Mouse (Mus musculus) adrenal gland, postnatal 4 days (tissue): ENCODE data around the gene Tdrd7. TPM values are rescaled to one million over a fixed set of nuclear protein-coding genes. Genes with fewer than 3 reads are reported as not detected.

Source experiments
- DNase-seq, 2 experiments: peaks; one replicate each; pipeline ENCODE4 v3.0.0; 2021 to 2022; ENCODE audit warnings: low spot score in 2 of 2, mixed read lengths in 2 of 2
- total RNA-seq, 2 experiments: library from RNA; stranded (reverse); gene quantifications; 2 replicates each; pipeline ENCODE4 v1.2.3; 2021

Gene Tdrd7
- total RNA-seq, 2 experiments from 2014 or later, result 20.9 to 22.5 TPM

DNA sequence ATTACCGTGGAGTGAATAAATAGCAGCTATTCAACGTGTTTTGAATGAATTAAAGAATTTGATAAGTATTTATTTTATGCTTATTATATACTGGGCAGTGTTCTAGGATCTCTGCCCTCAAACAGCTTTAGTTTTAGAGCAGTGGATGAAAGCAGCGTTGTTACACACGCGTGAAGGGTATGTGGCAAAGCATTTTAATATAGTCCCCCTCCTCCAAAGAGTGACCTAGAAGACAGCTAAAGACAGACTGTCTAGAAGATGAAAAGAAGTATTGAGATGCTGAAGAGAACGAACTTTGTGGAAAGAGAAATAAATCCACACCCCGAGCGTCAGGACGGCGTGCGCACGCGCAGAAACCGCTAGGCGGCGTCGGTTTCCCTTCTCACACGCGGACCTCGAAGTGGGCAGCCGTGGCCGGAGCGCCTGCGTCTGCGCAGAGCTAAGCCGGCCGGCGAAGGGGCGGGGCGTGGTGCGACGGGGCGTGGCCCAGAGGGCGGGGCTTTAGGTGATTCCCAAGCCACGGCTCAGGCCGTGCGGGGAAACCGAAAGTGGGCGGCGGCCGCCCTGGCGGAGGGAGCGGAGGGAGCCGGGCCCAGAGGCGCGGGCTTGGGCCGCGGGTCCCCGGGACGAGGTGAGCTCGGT lies 6.8 kb downstream of the Tdrd7 start:
- peak; percentile 98 to 100 for DNase-seq

- DNase-seq, result peak in 1 of 2 experiments; percentile 28
Measured at GRCm38 (mm10) chr4:45972448-45972854, 7.3 kb downstream of the Tdrd7 start.

GRCm38 (mm10) chr4:45972951-45973350 lies 7.8 kb downstream of the Tdrd7 start:
- no peak for DNase-seq

- DNase-seq, result no peak
Measured at GRCm38 (mm10) chr4:45976931-45977667, 12.0 kb downstream of the Tdrd7 start.

GRCm38 (mm10) chr4:45979916-45980315 lies 14.8 kb downstream of the Tdrd7 start:
- no peak for DNase-seq

- DNase-seq, result no peak
Measured at GRCm38 (mm10) chr4:45981054-45981453, 15.9 kb downstream of the Tdrd7 start.

GRCm38 (mm10) chr4:45990427-45991135 lies 25.4 kb downstream of the Tdrd7 start:
- no peak for DNase-seq

GRCm38 (mm10) chr4:45998536-45998935 lies 33.4 kb downstream of the Tdrd7 start:
- no peak for DNase-seq

DNA sequence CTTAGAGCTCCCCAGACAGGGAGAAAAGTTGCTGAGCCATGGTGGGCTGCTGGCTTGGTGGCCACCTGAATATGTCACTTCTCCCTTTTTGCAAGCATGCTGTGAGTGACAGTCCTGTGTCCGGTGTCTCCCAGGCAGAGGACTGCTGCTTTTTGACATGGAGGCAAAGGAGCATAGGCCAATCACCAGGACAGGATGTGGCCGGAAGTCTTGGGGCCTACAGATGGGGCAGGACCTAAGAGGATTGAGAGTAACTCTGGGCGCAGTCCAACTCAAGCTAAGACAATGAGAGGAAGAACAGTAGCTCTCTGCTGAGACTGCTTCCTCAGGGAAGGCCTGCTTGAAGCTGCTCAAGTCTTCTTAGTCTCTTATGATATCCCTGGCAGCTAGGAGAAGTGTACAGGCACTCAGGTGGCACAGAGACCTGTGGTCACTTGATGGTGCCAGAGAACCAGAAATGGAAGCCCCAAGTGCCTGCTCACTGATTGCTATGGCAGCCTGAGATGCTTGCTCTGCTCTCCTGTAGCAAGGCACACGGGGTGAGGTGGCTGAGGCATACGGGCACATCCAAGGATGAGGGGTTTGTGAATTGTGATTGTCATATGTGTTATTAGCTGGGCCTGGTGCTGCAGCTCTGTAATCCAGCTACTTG lies 43.1 kb downstream of the Tdrd7 start:
- DNase-seq, result no peak

- DNase-seq, result no peak
Measured at GRCm38 (mm10) chr4:46011698-46012097, 46.6 kb downstream of the Tdrd7 start.

DNA sequence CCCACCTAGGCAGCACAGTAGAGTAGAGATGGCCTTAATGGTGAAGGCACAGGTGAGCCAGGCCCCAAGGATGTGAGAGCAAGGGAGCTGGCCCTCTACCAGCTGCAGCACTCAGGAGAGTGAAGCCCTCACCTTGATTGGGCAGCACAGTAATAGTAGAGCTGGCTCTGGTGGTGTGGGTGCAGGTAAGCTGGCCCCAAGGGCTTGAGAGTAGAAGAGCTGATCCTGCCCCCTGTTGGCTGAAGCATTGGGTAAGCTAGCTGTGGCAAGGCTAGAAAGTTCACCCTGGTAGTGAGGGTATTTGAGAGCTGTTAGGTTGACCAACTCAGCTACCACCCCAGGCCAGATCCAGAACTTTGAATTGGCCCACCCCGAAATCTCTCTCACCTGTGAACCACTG lies 50.5 kb downstream of the Tdrd7 start:
- no peak for DNase-seq

- no peak for DNase-seq
Measured at GRCm38 (mm10) chr4:46023021-46023481, 57.9 kb downstream of the Tdrd7 start.

GRCm38 (mm10) chr4:46025893-46026292 lies 60.8 kb downstream of the Tdrd7 start:
- no peak for DNase-seq

GRCm38 (mm10) chr4:46028224-46028623 lies 63.1 kb downstream of the Tdrd7 start:
- no peak for DNase-seq

- DNase-seq, result no peak
Measured at GRCm38 (mm10) chr4:46028781-46029180, 63.6 kb downstream of the Tdrd7 start.

- no peak for DNase-seq
Measured at GRCm38 (mm10) chr4:46029552-46029951, 64.4 kb downstream of the Tdrd7 start.

GRCm38 (mm10) chr4:46032448-46032847 lies 67.3 kb downstream of the Tdrd7 start:
- no peak for DNase-seq

DNA sequence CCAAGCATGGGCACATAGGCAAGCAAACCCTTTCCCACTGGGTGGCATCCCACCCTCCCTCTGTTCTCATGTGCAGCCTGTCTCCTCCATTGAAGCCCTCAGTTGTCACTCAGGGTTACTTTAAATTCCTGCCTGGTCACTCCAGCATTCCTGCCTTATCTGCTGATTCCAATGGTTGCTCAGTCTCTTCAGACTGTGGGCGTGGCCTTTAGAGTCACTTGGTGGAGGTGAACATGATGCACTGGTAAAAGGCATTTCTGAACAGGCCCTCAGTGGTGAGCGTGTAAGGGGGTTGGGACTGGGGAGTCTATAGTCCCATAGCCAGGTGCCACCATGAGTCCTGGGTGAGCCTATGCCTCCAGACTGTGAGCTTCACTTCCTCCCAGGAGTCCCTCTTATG lies 68.1 kb downstream of the Tdrd7 start:
- no peak for DNase-seq

DNA sequence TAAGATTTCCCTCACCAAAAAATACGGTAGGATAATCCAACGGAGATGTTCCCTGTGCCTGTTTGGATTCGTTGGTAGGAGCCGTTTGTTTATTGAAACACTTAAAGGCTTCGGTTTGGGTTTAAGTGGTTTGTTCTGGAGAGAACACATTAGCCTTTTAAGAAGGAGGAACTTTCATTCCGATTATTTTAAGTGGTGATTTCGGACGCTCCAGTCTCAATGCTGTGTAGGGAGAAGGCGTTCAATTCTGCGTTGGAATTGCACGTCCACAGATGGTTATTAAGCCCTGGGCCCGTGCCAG lies 73.4 kb downstream of the Tdrd7 start:
- no peak for DNase-seq

DNA sequence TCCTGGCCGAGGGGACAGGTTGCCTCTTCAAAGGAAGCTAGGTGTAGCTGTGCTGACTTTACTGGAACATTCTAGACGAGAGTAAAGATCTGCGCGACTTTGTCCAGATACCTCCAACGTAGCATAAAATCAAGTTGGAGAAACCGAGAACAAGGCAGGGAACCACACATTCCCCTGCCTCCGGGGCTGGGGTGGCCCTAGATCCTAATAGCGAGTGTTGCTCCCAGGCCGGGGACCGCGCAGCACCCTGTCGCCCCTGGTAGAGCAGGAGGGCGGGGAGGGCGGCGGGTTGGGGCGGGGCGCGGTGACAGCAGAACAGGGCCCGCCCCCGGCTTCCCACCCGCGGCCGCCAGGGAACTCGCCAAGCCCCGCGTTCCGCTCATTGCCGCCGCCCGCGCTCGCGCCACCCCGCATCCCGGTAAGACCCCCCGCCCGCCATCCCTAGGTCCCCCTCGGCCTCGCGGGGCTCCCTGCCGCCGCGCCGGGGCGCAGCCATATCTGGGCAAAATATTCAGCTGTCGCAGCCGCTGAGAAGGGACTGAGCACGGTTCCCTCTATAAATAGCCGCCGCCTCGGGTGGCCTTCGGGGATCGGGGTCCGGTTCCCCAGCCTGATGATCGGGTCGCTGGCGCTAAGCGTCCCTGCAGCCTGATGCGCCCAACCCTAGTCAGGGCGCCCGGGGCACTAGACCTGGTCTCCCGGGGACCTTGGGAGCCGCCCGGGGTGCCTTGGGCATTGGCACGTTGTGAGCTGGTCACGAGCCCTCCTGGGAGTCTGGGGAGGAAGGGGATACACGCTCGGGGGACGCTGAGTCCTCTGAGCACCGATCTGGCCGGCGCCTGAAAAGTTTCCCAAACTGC lies 74.0 kb downstream of the Tdrd7 start, which contains the start of gene Tmod1:
TSS of gene Tmod1 (plus strand) at position 44 of the 860 bp plus-strand sequence.
- DNase-seq, result peak; percentile 22 to 27

GRCm38 (mm10) chr4:46039899-46040298 lies 74.8 kb downstream of the Tdrd7 start:
- DNase-seq, result no peak
